Mouse (Mus musculus): ENCODE data around the gene Lrrc8a. TPM values are rescaled to one million over a fixed set of nuclear protein-coding genes. Genes with fewer than 3 reads are reported as not detected.

Lrrc8a gene
- total and polyA plus RNA-seq, 2 experiments from 2014 or later = 55.3 to 65.4 TPM

DNA sequence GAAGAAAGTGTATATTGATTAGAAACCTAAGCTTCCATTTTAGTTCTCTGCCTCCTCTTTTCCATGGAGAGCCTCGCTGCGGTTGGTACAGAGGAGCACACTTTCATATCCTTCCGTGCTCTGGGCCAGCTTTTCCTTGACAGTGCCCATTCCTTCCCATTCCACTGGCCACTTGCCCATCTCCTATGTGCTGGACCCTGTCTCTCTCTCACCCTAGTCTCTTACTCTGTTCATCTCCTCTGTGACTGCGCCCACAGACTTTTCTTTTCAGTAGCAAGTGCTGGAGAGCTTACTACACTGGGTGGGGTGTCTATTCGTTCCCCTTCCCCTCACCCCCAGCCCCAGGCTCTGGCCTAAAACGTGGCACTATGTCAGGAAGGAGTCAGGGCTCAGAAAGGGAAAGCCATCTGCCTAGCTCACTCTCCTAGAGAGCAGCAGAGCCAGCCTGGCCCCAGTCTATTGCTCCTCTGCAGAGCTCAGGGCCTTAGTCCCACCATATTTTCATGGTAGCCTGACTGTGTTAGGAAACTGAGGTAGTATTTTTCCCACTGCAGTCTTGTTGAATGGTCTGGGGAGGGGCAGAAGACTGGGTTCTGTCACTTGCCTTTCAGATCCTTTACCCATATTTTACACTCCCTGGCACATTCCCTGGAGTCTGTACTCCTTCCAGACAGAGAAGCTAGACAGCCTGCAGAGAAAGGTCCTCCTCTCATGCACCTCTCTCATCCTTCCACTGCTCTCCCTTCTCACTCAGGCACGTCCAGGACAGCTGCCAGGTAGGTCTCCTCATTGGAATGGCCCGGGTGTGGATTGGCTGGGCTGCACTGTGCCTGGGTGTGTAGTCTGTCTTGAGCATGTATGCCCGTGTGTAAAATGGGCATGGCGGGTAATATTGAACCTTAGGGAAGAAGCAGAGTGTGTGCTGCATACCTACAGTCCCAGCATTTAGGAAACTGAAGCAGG, 12.9 kb downstream of the Lrrc8a start:
- H3K4me2 ChIP-seq (ENCODE audit: low read depth, low read length, poor library complexity, severe bottlenecking) = no peak overlapping the region
- peaks cover 43% of the 10 kb centered on the region for H3K36me3 ChIP-seq (ENCODE audit: insufficient read depth, low read length)
- H3K9ac ChIP-seq (replicated peaks; ENCODE audit: low read length, poor library complexity, severe bottlenecking) = no peak overlapping the region
- WGBS = 88% methylated on average over 10 of the region's 10 CpGs
- H3K27ac ChIP-seq (ENCODE audit: low read depth, low read length) = no peak overlapping the region; the same call in 1 of the 2 replicates
- H3K9me3 ChIP-seq (ENCODE audit: low read length) = no peaks in the 10 kb centered on the region
- no peak overlapping the region for H3K4me3 ChIP-seq (ENCODE audit: low read depth, low read length)
- ATAC-seq (ENCODE audit: low FRiP score) (no peak), DNase-seq (ENCODE audit: low spot score) (no peak)
- H3K27me3 ChIP-seq (ENCODE audit: insufficient read depth, low read length) = no peaks in the 10 kb centered on the region
- TF ChIP-seq CTCF (IDR thresholded peaks at IDR 0.05) = no peak
- H3K4me1 ChIP-seq (ENCODE audit: insufficient read depth, low read length) = no peaks in the 10 kb centered on the region

DNA sequence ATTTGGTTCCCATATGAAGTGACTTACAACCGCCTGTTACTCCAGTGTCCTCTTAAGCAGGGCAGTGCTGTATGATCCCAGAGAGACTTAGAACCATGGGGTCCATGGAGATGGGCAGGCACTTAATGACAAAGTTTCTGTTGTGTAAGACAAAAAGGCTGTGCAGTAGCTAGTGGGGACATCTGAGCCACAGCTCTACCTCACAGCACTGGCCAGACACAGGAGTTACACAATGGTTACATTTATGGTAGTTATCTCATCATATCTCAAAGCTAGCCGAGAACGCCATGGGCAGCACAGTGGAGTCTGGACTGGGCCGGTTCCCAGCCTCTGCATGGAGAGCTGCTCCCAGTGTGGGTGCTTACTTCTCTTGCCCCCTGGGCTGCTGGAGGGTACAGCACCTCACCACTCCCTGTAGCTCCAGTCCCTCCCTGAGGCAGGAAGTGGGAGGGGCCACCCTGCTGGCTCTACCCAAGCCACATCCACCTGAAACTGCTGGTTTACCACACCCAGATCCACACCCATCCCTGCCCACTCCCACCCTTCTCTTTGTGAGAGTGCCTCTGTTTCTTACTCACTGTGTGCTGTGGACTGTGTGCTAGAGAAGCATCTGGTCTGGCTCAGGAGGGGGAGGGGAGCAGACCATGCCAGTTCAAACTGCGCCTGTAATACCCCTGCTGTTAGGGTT, 14.0 kb downstream of the Lrrc8a start:
- DNase-seq (ENCODE audit: low spot score) = no peak
- Histone ChIP-seq H3K36me3 (ENCODE audit: insufficient read depth, low read length) (peaks cover 54% of the 10 kb centered on the region), H3K27ac (ENCODE audit: low read depth, low read length) (no peak overlapping the region), H3K9ac (replicated peaks; ENCODE audit: low read length, poor library complexity, severe bottlenecking) (no peak overlapping the region), H3K4me1 (ENCODE audit: insufficient read depth, low read length) (no peaks in the 10 kb centered on the region), H3K9me3 (ENCODE audit: low read length) (no peaks in the 10 kb centered on the region), H3K4me3 (ENCODE audit: low read depth, low read length) (no peak overlapping the region), H3K27me3 (ENCODE audit: insufficient read depth, low read length) (no peaks in the 10 kb centered on the region), H3K4me2 (ENCODE audit: low read depth, low read length, poor library complexity, severe bottlenecking) (no peak overlapping the region)
- no peak for TF ChIP-seq CTCF (IDR thresholded peaks at IDR 0.05)
- 81% methylated on average over 5 of the region's 5 CpGs for WGBS
- ATAC-seq (ENCODE audit: low FRiP score) = no peak

DNA sequence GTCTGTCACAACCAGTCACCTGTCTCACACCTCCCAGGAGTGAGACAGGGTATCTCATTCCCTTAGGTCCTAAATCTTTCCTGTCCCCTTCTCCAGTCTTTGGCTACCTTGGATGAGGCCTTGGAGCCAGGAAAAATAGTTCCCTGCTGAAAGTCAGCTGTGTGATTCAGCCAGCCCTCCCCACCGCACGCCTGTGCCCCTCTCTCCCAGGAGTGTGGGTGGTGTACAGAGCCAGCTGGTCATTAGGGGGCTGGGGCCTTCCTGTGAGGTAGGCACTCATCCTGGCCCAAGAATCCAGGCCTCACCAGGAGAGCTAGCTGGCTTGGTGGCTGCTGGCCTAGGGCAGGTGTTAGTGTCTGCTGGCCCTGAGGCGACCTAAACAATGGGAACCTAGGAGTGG, 15.0 kb downstream of the Lrrc8a start:
- no peak overlapping the region for H3K4me2 ChIP-seq (ENCODE audit: low read depth, low read length, poor library complexity, severe bottlenecking)
- H3K27me3 ChIP-seq (ENCODE audit: insufficient read depth, low read length) = no peaks in the 10 kb centered on the region
- DNase-seq (ENCODE audit: low spot score) = no peak
- no peaks in the 10 kb centered on the region for H3K4me1 ChIP-seq (ENCODE audit: insufficient read depth, low read length)
- WGBS = 87% methylated on average over 3 of the region's 3 CpGs
- H3K27ac ChIP-seq (ENCODE audit: low read depth, low read length) = no peak overlapping the region
- peaks cover 64% of the 10 kb centered on the region for H3K36me3 ChIP-seq (ENCODE audit: insufficient read depth, low read length)
- H3K9me3 ChIP-seq (ENCODE audit: low read length) = no peaks in the 10 kb centered on the region
- H3K4me3 ChIP-seq (ENCODE audit: low read depth, low read length) = no peak overlapping the region
- ATAC-seq (ENCODE audit: low FRiP score) = no peak
- no peak for TF ChIP-seq CTCF (IDR thresholded peaks at IDR 0.05)
- no peak overlapping the region for H3K9ac ChIP-seq (replicated peaks; ENCODE audit: low read length, poor library complexity, severe bottlenecking)

DNA sequence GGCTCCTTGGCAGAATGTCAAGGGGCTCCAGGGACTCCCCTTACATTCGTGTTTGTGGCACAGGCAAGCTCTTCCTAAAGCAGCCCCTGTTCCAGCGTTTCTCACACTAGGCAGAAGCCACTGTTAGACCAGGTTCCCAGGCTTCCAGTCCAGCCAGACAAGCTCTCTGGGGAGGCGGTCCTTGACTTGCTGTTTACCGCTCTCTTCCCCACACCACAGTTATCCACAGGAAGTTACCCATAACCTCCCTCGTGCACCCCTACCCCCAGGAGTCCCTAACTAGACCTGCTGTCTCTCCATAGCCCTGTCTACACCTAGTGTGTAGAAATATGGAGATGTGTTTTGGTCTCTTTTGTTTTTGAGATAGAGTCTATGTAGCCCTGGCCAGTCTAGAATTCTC, 16.3 kb downstream of the Lrrc8a start:
- no peak overlapping the region for H3K4me3 ChIP-seq (ENCODE audit: low read depth, low read length)
- no peak overlapping the region for H3K9ac ChIP-seq (replicated peaks; ENCODE audit: low read length, poor library complexity, severe bottlenecking)
- no peak for ATAC-seq (ENCODE audit: low FRiP score)
- DNase-seq (ENCODE audit: low spot score) = no peak
- TF ChIP-seq CTCF (IDR thresholded peaks at IDR 0.05) = no peak
- peaks cover 66% of the 10 kb centered on the region for H3K36me3 ChIP-seq (ENCODE audit: insufficient read depth, low read length)
- H3K4me2 ChIP-seq (ENCODE audit: low read depth, low read length, poor library complexity, severe bottlenecking) = no peak overlapping the region
- no peaks in the 10 kb centered on the region for H3K9me3 ChIP-seq (ENCODE audit: low read length)
- H3K27me3 ChIP-seq (ENCODE audit: insufficient read depth, low read length) = no peaks in the 10 kb centered on the region
- WGBS = 83% methylated on average over 5 of the region's 5 CpGs
- no peak overlapping the region for H3K27ac ChIP-seq (ENCODE audit: low read depth, low read length)
- H3K4me1 ChIP-seq (ENCODE audit: insufficient read depth, low read length) = no peaks in the 10 kb centered on the region

DNA sequence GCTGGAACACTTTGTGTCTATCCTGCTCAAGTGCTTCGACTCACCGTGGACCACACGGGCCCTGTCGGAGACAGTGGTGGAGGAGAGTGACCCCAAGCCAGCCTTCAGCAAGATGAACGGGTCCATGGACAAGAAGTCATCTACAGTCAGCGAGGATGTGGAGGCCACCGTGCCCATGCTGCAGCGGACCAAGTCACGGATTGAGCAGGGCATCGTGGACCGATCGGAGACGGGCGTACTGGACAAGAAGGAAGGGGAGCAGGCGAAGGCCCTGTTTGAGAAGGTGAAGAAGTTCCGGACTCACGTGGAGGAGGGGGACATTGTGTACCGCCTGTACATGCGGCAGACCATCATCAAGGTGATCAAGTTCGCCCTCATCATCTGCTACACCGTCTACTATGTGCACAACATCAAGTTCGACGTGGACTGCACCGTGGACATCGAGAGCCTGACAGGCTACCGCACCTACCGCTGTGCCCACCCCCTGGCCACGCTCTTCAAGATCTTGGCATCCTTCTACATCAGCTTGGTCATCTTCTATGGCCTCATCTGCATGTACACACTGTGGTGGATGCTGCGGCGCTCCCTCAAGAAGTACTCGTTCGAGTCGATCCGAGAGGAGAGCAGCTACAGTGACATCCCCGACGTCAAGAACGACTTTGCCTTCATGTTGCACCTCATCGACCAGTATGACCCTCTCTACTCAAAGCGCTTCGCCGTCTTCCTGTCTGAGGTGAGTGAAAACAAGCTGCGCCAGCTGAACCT, 18.3 kb downstream of the Lrrc8a start:
- peaks cover 61% of the 10 kb centered on the region for H3K36me3 ChIP-seq (ENCODE audit: insufficient read depth, low read length)

More for the DNA sequence above, 18.3 kb downstream of the Lrrc8a start:
- ATAC-seq (ENCODE audit: low FRiP score) (no peak), DNase-seq (ENCODE audit: low spot score) (no peak)
- WGBS = 97% methylated on average over 38 of the region's 42 CpGs
- H3K4me2 ChIP-seq (ENCODE audit: low read depth, low read length, poor library complexity, severe bottlenecking) = no peak overlapping the region
- no peaks in the 10 kb centered on the region for H3K27me3 ChIP-seq (ENCODE audit: insufficient read depth, low read length)
- no peaks in the 10 kb centered on the region for H3K4me1 ChIP-seq (ENCODE audit: insufficient read depth, low read length)
- H3K4me3 ChIP-seq (ENCODE audit: low read depth, low read length) = no peak overlapping the region
- H3K9me3 ChIP-seq (ENCODE audit: low read length) = no peaks in the 10 kb centered on the region
- H3K9ac ChIP-seq (replicated peaks; ENCODE audit: low read length, poor library complexity, severe bottlenecking) = no peak overlapping the region
- H3K27ac ChIP-seq (ENCODE audit: low read depth, low read length) = no peak overlapping the region
- TF ChIP-seq CTCF (IDR thresholded peaks at IDR 0.05) = no peak
